Mouse (Mus musculus): ENCODE results near the gene Bbs7.

DNA sequence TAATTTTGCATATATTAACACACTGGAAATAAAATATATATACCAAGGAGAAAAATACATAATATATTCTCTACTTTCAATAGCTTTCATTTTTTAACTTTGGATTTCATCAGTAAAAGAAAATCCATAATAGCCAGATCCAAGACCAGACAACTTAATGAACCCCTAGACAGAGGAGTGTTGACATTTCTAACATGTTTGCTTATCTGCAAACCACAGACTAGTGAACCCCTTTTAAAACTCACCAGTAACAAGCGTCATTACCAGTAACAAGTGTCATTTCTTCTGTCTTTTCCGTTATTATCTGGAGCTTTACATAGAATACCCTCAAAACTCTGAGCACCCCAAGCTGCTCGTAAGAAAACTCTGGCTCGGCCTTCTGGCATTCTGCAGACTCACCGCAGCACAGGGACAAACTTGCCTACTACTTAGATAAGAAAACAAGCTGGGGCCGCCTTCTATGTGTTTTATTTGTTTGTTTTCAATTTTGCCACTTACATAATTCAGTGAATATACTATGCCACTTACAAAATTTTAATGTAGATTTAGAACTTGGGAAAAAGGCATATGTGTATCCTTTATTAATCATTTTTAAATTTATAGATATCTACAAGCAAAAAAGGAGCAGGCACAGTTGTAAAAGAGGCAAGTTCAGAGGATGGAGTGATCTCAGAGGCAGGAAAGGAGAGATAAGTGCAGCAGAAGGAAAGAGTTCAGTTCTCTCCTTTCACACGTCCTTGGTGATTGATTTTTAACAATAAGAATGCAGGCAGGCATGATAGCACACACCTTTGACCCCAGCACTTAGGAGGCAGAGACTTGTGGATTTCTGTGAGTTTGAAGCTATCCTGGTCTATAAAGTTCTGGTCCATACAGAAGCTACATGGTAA, 7.1 kb downstream of the Bbs7 start:
- TF ChIP-seq CTCF (IDR thresholded peaks at IDR 0.05; ENCODE audit: extremely low read depth, insufficient read length, insufficient replicate concordance, low read depth, low read length): no peak
- no peak for TF ChIP-seq POLR2A (IDR thresholded peaks at IDR 0.05; ENCODE audit: low read depth, low read length)
